Mouse (Mus musculus): ENCODE results near the gene Itgb6.

GRCm38 (mm10) chr2:60552177-60552901 is 170.1 kb downstream of the Itgb6 start:
- no peak for TF ChIP-seq CTCF (IDR thresholded peaks at IDR 0.05; ENCODE audit: low read depth, low read length)
- TF ChIP-seq POLR2A (IDR thresholded peaks at IDR 0.05; ENCODE audit: borderline replicate concordance, low read depth, low read length), result no peak
